Mouse (Mus musculus): Measurements from ENCODE around the gene Optn. TPM values are rescaled to one million over a fixed set of nuclear protein-coding genes. Genes with fewer than 3 reads are reported as not detected.
"Not testable (repeated sequence)": the region's sequence is repeated elsewhere in the genome, so short reads cannot be mapped to it uniquely, and the experiment has no call there.

Gene Optn
- total RNA-seq (2014; fragmentation: Nextera tagmentation) (0.68 and 4.2 TPM in 2 replicates), total RNA-seq (2017) (3.7 and 7.2 TPM in 2 replicates)

- ATAC-seq (replicated peaks; ENCODE audit: poor library complexity, severe bottlenecking) = peak; percentile 93
These were observed at the start of gene Optn for GRCm38 (mm10) chr2:5063299-5064205. Gene Optn (minus strand): TSS chr2:5064051.

DNA sequence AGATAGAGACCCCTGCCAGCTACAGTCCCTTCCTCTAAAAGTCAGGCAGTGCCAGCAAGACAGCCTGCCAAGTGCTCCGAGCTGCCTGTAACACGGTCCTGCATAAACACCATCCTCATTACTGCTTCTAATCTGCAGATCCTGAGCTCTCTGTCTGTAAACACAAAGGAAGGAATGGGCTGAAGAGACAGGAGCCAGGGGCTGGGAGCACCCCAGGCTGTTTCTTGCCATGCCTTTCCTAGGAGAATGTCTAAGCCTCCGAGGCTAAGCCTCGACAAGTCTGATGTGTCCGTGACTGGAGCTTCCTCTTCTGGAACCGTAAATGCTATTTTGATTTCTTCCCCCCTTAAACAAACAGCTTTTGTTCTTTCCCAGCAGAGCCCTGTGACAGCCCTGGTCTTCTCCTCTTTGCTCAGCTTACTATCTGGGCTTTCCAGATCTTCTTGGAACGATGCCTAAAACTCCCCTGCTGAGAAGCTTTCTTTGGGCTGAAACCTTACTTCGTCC lies 49.0 kb upstream of the Optn start:
- ATAC-seq (replicated peaks; ENCODE audit: poor library complexity, severe bottlenecking) = no peak

DNA sequence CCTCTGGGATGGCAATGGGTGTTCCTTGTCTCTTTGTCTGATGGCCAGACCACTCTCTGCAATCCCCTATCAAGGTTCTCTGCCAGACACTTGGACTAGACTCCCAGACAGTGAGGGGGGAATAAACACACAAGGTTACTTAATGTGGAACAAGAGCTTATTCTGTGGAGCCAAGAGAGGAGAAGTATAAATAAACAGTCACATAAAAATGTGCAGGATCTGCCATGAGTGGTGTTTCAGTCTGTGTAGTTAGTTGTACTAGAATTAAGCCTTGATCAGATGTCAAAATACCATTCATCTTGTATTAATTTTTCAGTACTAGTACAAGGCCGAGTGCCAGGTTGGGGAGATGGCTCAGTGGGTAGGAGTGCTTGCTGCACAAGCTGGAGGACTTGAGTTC lies 39.0 kb upstream of the Optn start:
- ATAC-seq (replicated peaks; ENCODE audit: poor library complexity, severe bottlenecking) = no peak

GRCm38 (mm10) chr2:5101743-5102245 lies 37.9 kb upstream of the Optn start:
- no peak for ATAC-seq (replicated peaks; ENCODE audit: poor library complexity, severe bottlenecking)

- no peak for ATAC-seq (replicated peaks; ENCODE audit: poor library complexity, severe bottlenecking)
These were observed 35.3 kb upstream of the Optn start for GRCm38 (mm10) chr2:5099176-5099575.

DNA sequence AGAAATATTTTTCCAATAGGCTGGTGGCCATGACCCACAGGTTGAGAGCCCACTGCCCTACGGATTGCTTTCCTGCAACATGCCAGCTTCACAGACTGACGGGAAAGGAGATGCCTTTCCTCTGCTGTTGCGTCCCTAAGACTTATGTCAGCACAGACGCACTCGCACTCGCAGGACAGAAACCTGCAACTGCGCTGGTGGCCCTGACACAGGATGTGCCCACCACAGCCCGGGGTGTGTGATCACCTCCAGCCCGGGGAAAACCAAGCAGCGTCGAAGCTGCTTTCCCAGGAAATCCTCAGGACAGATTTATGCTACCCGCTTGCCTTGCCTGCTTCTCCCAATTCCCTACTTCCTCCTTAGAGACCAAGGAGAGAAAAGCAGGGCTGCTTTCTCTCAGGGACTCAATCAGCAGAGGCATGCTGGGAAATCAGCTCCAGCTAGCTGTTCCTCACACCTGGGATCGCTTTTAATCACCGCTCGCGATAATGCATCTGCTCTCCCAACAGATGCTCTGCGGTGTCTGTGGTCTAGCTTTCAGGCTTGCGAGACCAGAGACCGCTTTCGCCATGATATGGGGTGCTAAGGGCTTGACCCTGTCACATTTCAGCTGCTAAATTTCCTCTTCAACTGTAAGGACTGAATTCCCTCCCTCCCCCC lies 34.1 kb upstream of the Optn start:
- peak; percentile 67 for ATAC-seq (replicated peaks; ENCODE audit: poor library complexity, severe bottlenecking)

DNA sequence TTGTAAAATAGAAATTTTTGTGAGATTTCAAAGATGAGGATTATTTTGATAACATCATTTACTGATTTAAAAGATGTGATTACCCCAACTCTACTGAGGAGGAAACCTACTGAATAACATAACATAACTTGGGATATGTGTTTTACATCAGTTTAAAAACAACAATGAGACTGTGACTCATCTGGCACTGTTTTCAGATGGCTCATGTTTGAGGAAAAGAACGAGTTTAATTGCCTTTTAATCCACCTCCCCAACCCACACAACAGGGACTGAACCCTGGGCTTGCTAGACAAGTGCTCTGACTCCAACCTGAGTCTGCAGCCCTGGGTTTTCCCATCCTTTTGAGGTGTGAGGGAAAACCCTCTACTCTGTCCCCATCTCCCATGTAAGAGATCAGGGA lies 31.5 kb upstream of the Optn start:
- ATAC-seq (replicated peaks; ENCODE audit: poor library complexity, severe bottlenecking) = no peak

GRCm38 (mm10) chr2:5094876-5095275 lies 31.0 kb upstream of the Optn start:
- no peak for ATAC-seq (replicated peaks; ENCODE audit: poor library complexity, severe bottlenecking)

DNA sequence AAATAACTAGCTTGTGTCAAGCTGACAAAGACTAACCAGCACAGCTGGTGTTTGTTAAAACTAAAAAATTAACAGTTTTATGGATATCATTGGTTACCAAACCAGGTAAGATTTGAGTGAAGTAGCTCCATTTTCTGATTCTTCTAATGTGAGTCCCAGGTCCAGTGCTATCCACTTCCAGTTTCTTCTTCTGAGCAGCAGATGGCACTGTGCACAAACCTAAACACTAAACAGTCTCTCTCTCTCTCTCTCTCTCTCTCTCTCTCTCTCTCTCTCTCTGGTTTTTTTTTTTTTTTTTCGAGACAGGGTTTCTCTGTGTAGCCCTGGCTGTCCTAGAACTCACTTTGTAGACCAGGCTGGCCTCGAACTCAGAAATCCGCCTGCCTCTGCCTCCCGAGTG lies 26.5 kb upstream of the Optn start:
- peak; percentile 53 for ATAC-seq (replicated peaks; ENCODE audit: poor library complexity, severe bottlenecking)

GRCm38 (mm10) chr2:5087667-5088066 lies 23.8 kb upstream of the Optn start:
- ATAC-seq (replicated peaks; ENCODE audit: poor library complexity, severe bottlenecking) = no peak

- ATAC-seq (replicated peaks; ENCODE audit: poor library complexity, severe bottlenecking) = no peak
These were observed 19.9 kb upstream of the Optn start for GRCm38 (mm10) chr2:5083739-5084138.

DNA sequence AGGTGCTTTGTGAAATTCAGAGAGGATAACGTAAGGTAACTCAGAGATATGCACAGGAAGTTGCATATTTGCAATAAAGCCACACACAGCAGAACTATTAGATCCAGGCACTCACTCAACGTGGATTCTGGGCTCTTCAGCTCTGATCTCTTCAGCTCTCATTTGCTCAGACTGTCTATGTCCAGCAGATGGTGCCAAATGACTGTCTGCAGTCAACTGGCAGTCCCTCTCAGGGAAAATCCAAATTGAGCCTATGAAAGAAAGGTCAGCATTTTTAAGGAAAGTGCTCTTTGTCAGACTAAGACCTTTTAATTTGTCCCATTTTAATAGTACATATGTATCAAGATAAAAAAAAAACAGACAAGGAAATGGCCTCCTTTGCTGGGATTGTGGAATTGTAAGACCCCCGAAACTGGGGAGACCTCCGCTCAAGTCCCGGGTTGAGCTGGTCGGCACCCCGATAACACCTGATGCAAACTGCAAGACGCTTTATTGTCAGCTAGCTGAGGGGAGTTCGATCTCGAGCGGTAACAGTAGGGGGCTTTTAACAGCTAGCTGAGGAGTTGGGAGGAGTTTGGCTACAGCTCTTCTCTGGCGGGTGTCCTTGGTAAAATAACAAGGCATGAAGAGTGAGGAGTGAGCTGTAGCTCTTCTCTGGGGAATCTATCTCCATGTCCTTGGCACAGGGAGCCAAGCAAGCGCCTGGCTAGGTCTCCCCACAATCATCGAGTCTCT lies 16.4 kb upstream of the Optn start:
- ATAC-seq (replicated peaks; ENCODE audit: poor library complexity, severe bottlenecking) = no peak; the same call in 1 of the 2 replicates

- ATAC-seq (replicated peaks; ENCODE audit: poor library complexity, severe bottlenecking) = no peak
These were observed 14.1 kb upstream of the Optn start for GRCm38 (mm10) chr2:5077937-5078336.

- ATAC-seq (replicated peaks; ENCODE audit: poor library complexity, severe bottlenecking) = no peak
These were observed 13.6 kb upstream of the Optn start for GRCm38 (mm10) chr2:5077490-5077889.

DNA sequence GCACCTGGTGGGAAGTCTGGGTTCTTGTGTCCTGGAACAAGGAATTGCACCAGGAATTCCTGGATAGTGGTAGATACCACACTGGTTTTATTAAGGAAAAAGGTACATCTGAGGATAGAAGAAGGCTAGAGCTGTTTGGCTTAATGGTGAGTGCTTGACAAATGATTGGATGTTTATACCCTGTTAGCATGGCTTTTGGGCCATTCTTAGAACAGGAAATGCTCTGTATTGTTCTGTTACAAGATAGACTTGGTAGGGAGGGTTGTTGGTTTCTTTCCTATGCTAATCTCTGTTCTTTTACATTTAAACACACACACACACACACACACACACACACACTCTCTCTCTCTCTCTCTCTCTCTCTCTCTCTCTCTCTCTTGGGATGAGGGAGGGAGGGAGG lies 12.0 kb upstream of the Optn start:
- ATAC-seq (replicated peaks; ENCODE audit: poor library complexity, severe bottlenecking) = no peak

DNA sequence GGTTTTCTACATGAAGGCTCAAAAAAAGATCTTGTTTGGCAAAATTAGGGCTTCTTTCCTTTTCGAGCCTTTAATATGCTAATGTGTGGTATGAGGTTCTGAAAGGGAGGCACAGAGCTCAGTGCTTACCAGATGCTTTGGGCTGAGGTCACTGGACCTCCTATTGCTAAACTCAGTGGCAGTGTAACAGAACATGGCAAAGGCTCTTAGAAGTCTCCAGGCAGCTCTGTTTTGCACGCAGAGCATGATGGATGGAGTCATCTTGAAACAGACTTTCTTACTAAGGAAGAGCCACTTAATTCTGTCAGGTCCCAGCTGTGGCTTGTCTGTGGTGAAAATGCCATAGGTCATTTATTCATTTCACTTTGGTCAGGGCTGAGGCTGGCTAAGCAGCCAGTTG lies 11.6 kb upstream of the Optn start:
- ATAC-seq (replicated peaks; ENCODE audit: poor library complexity, severe bottlenecking) = no peak

GRCm38 (mm10) chr2:5073785-5074184 lies 9.9 kb upstream of the Optn start:
- ATAC-seq (replicated peaks; ENCODE audit: poor library complexity, severe bottlenecking) = no peak

- no peak for ATAC-seq (replicated peaks; ENCODE audit: poor library complexity, severe bottlenecking)
These were observed 4.1 kb upstream of the Optn start for GRCm38 (mm10) chr2:5067951-5068350.

- not testable (repeated sequence) for ATAC-seq (replicated peaks; ENCODE audit: poor library complexity, severe bottlenecking)
These were observed 3.4 kb upstream of the Optn start for GRCm38 (mm10) chr2:5067254-5067653.

- no peak for ATAC-seq (replicated peaks; ENCODE audit: poor library complexity, severe bottlenecking)
These were observed 396 bp upstream of the Optn start for GRCm38 (mm10) chr2:5064247-5064646.
